Mouse (Mus musculus) heart, embryonic 16.5 days (tissue): ENCODE data around the gene Banp. TPM values are rescaled to one million over a fixed set of nuclear protein-coding genes. Genes with fewer than 3 reads are reported as not detected.

Source experiments
- ATAC-seq: fragments of 200-750 bp; cut with Nextera tagmentation; replicated peaks from 2 replicates; pipeline ENCODE4 v1.8.0; 2017; ENCODE audit warnings: moderate number of reproducible peaks; ENCODE audit not compliant: insufficient read depth, low FRiP score; ENCODE audit errors: extremely low read depth
- H3K27ac ChIP-seq: fragments of 300-500 bp; sonication (generic); 2 replicates; pipeline ENCODE4 v1.5.1; 2014; ENCODE audit warnings: mild to moderate bottlenecking, low read length, control low read depth, moderate library complexity
- H3K27me3 ChIP-seq: fragments of 300-500 bp; sonication (generic); 2 replicates; pipeline ENCODE4 v1.6.1; 2014; ENCODE audit warnings: low read length, mixed read lengths; ENCODE audit not compliant: control insufficient read depth, insufficient read depth
- H3K36me3 ChIP-seq: fragments of 300-500 bp; sonication (generic); 2 replicates; pipeline ENCODE4 v1.6.1; 2014; ENCODE audit not compliant: control insufficient read depth, insufficient read depth
- H3K4me1 ChIP-seq: fragments of 300-500 bp; sonication (generic); 2 replicates; pipeline ENCODE4 v1.6.1; 2014; ENCODE audit warnings: low read length, mixed read lengths; ENCODE audit not compliant: control insufficient read depth, insufficient read depth
- H3K4me2 ChIP-seq: fragments of 300-500 bp; sonication (generic); 2 replicates; pipeline ENCODE4 v1.6.1; 2014; ENCODE audit warnings: low read depth, mild to moderate bottlenecking, control low read depth, low read length
- H3K4me3 ChIP-seq: fragments of 300-500 bp; sonication (generic); 2 replicates; pipeline ENCODE4 v1.5.1; 2014; ENCODE audit warnings: mild to moderate bottlenecking, control low read depth, low read length
- H3K9ac ChIP-seq: fragments of 300-500 bp; sonication (generic); 2 replicates; pipeline ENCODE4 v1.6.1; 2014; ENCODE audit warnings: low read length, control low read depth
- H3K9me3 ChIP-seq: fragments of 300-500 bp; sonication (generic); replicated peaks from 2 replicates; pipeline ENCODE4 v1.6.1; 2016; ENCODE audit warnings: low read length; ENCODE audit not compliant: control insufficient read depth
- WGBS: fragments of 180-500 bp; shearing (Covaris S2); extraction: QIAGEN DNeasy Blood & Tissue Kit; methylation state at CpG from one replicate; pipeline ENCODE4 v1.1.7; 2014; 5-methylcytosine and 5-hydroxymethylcytosine counted together
- polyA plus RNA-seq: library from polyadenylated mRNA; unstranded; fragments of >200 nt; fragmentation: Nextera tagmentation; extraction: Ambion mirVana; gene quantifications from 2 replicates; pipeline ENCODE4 v1.2.1, GENCODE M21; 2015

Gene Banp
- polyA plus RNA-seq, 1 experiment from 2014 or later = 33.1 TPM

- 83% methylated on average over 7 of the region's 7 CpGs for WGBS
- no peak overlapping the region for H3K9ac ChIP-seq
These were observed 3.2 kb upstream of the Banp start for GRCm38 (mm10) chr8:121946351-121946750.

GRCm38 (mm10) chr8:121947047-121947752, 2.4 kb upstream of the Banp start:
- Histone ChIP-seq H3K36me3 (no peaks in the 10 kb centered on the region), H3K4me3 (peak overlapping the region; percentile 52), H3K27ac (peak overlapping the region; percentile 79), H3K9ac (peak overlapping the region; percentile 62), H3K9me3 (no peaks in the 10 kb centered on the region), H3K4me1 (peaks cover 32% of the 10 kb centered on the region), H3K4me2 (peak overlapping the region; percentile 65), H3K27me3 (no peaks in the 10 kb centered on the region)
- WGBS = 34% methylated on average over 19 of the region's 19 CpGs
- ATAC-seq = no peak

More at GRCm38 (mm10) chr8:121946351-121946750, 3.2 kb upstream of the Banp start:
- Histone ChIP-seq H3K4me2 (no peak overlapping the region), H3K27me3 (no peaks in the 10 kb centered on the region), H3K9me3 (no peaks in the 10 kb centered on the region), H3K27ac (no peak overlapping the region), H3K4me1 (peaks cover 24% of the 10 kb centered on the region), H3K4me3 (no peak overlapping the region), H3K36me3 (no peaks in the 10 kb centered on the region)
- no peak for ATAC-seq

- H3K36me3 ChIP-seq = no peaks in the 10 kb centered on the region
- H3K27ac ChIP-seq = peak overlapping the region; percentile 79
- H3K9ac ChIP-seq = peak overlapping the region; percentile 62
- peaks cover 38% of the 10 kb centered on the region for H3K4me1 ChIP-seq
- WGBS = under 1% methylated on average over 18 of the region's 18 CpGs
- no peaks in the 10 kb centered on the region for H3K27me3 ChIP-seq
- H3K4me3 ChIP-seq = peak overlapping the region; percentile 52
- ATAC-seq = peak; percentile 21; the same call in 1 of the 2 replicates
- H3K9me3 ChIP-seq = no peaks in the 10 kb centered on the region
- peak overlapping the region; percentile 65 for H3K4me2 ChIP-seq
These were observed 1.8 kb upstream of the Banp start for GRCm38 (mm10) chr8:121947753-121948141.

DNA sequence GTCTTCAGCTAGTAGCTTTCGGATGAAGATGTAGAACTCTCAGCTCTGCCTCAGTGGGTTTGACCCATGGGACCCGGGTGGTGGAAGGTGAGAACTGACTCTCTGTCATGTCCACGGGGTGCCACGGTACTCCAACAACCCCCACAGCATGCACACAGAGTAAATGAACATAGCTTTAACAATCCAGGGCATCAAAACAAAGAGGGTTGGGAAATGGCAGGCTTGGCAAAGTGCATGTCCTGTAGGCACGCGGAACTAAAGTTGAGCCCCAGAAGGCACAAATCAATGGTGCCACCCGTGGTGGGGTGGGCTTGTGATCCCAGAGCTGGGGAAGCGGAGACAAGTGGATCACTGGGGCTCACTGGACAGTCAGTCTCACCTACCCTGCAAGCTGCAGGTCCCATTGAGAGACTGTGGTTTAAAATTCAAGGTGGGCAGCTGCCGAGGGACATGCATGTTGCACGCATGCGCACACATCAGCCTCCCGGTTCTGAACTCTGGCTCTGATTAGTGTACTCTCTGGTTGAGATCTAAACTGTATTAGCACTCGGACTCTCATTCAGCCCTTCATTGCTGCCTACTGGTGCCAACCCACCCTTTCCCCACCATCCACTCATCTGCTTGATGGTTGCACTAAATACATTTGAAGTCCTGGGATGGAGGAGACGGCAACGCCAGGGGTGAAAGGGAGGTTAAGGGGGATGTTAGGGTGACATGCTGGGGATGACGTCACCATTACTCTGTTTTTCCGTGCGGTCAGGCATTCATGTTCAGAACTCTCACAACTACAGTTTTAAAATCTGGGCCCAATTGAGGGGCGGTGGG, 1.0 kb upstream of the Banp start:
- Histone ChIP-seq H3K9me3 (no peaks in the 10 kb centered on the region), H3K27ac (peak overlapping the region; percentile 79), H3K4me3 (peak overlapping the region; percentile 52), H3K27me3 (no peaks in the 10 kb centered on the region), H3K4me2 (peak overlapping the region; percentile 65), H3K4me1 (peaks cover 43% of the 10 kb centered on the region), H3K9ac (peak overlapping the region; percentile 62), H3K36me3 (no peaks in the 10 kb centered on the region)
- no peak for ATAC-seq
- 49% methylated on average over 19 of the region's 19 CpGs for WGBS

DNA sequence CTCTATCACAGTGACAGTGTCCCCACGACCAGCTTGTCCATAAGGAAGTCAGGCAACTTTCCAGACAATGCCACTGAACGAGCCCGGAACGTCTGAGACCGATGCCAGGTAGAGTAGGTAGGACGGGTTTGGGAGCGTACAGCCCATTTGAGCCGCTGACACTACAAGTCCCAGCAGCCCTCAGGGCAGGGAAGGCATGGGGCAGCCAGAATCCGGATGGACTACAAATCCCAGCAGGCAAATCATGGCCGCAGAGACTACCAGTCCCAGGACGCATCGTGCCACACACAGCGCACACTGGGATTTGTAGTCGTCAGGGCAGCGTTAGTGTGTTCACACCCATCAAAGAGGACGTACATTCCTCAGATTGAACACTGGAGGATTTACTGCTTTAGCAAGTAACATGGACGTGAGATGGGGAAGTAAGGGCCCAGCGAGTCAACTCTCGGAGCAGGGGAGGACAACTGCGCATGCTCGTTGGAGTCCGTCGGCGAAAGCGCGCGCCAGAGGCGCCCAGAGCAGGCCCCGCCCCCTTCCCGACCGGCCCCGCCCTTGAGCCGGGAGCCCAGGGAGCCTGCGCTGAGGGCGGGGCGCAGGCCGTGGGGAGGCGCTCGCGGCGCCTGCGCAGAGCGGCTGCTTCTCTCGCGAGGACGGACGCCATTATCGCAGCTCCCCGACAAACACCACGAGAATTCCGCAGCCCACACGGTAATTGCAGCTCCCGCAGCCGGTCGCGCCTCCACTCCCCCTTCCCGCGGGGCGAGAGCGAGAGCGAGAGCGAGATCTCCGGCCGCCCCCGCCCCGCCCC, 595 bp downstream of the Banp start:
- WGBS = under 1% methylated on average over 60 of the region's 66 CpGs
- Histone ChIP-seq H3K9ac (peak overlapping the region; percentile 95), H3K9me3 (no peaks in the 10 kb centered on the region), H3K4me3 (peak overlapping the region; percentile 88), H3K36me3 (peaks cover 4% of the 10 kb centered on the region; the same call in 1 of the 2 replicates), H3K4me2 (peak overlapping the region; percentile 94), H3K27me3 (no peaks in the 10 kb centered on the region), H3K4me1 (peaks cover 43% of the 10 kb centered on the region), H3K27ac (peak overlapping the region; percentile 97)
- peak; percentile 94 for ATAC-seq

DNA sequence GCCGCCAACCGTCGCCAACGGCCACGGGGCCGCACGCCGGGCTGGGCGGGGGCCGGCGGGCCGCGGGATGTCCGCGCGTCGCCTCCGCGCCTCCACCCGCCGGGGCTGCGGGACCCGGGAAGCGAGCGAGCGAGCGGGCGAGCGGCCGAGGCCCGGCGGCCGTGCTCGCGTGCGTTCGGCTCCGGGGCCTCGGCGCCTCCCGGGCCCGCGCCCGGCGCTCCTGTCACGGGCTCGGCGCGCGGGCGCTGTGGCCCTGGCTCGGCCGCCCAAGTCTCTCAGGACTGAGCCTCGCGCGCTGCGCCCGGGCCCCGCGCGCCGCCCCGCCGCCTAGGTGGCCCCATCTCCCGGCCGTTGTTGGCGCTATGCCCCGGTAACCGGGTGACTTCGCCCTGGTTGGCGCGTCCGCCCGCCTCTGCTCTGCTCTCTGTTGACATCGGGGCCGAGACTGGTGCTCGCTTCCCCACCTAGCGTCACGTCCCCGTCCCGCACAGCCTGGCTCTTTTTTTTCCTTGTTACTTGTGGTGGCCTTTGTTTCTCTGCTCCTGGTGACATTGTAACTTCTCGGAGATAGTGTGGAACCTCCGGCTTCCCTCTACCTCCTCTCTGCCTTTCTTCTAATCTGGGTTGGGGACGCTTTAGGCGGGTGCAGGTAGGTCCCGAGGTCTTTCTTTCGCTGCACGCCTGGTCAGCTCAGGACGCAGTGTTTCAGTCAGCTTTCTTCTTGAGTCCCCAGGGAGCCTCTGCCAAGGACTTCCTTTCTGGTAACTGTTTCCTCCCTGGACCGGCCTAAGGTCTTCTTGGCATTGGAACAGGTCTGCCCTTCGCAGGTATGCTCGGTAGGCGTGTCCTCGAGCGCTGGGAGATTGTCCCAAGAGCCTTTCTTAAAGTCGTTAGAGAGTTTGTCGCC, 1.5 kb downstream of the Banp start:
- Histone ChIP-seq H3K36me3 (peaks cover 7% of the 10 kb centered on the region), H3K27me3 (no peaks in the 10 kb centered on the region), H3K4me1 (peaks cover 49% of the 10 kb centered on the region), H3K27ac (peak overlapping the region; percentile 97), H3K4me3 (peak overlapping the region; percentile 88), H3K9me3 (no peaks in the 10 kb centered on the region), H3K9ac (peak overlapping the region; percentile 95), H3K4me2 (peak overlapping the region; percentile 94)
- WGBS = under 1% methylated on average over 86 of the region's 97 CpGs
- peak; percentile 5 for ATAC-seq

DNA sequence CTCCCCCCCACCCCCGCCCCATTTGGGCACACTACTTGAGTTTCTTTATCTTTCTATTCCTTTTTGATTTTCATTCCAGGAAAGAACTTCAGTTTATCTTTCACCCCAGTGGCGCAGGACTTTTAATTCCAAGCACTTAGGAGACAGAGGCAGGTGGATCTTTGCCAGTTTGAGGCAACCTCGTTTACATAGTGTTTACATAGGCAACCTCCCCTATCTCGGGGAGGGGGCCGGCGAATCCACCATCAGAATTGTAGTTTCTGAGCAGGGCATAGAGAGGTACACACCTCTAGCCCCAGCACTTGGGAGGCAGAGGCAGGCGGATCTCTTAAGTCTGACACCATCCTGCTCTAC, 2.1 kb downstream of the Banp start:
- H3K27me3 ChIP-seq = no peaks in the 10 kb centered on the region
- no peaks in the 10 kb centered on the region for H3K9me3 ChIP-seq
- 20% methylated on average over 7 of the region's 7 CpGs for WGBS
- peak overlapping the region; percentile 97; the same call in 1 of the 2 replicates for H3K27ac ChIP-seq
- no peak for ATAC-seq
- H3K9ac ChIP-seq = peak overlapping the region; percentile 95
- H3K4me1 ChIP-seq = peaks cover 55% of the 10 kb centered on the region
- peak overlapping the region; percentile 88 for H3K4me3 ChIP-seq
- peaks cover 7% of the 10 kb centered on the region for H3K36me3 ChIP-seq
- H3K4me2 ChIP-seq = peak overlapping the region; percentile 94

GRCm38 (mm10) chr8:121952122-121952521, 2.6 kb downstream of the Banp start:
- peaks cover 7% of the 10 kb centered on the region for H3K36me3 ChIP-seq
- ATAC-seq = no peak
- H3K4me2 ChIP-seq = peak overlapping the region; percentile 94
- H3K4me3 ChIP-seq = no peak overlapping the region; the same call in 1 of the 2 replicates
- H3K27me3 ChIP-seq = no peaks in the 10 kb centered on the region
- peak overlapping the region; percentile 95; the same call in 1 of the 2 replicates for H3K9ac ChIP-seq
- H3K9me3 ChIP-seq = no peaks in the 10 kb centered on the region
- peaks cover 58% of the 10 kb centered on the region for H3K4me1 ChIP-seq
- H3K27ac ChIP-seq = no peak overlapping the region
